Comparison of ENCODE assay signal across 17 mouse cellular contexts in genomic region chr8:106545149-106545548, GRCm38 (mm10). TPM values are rescaled to one million over a fixed set of nuclear protein-coding genes. Genes with fewer than 3 reads are reported as not detected.
A peak's percentile ranks its signal among the peaks of the same experiment; 100 is the strongest.
DNase-seq lines count a peak whose midpoint lies in the region; ATAC-seq and TF ChIP-seq lines count a peak whose summit lies in the region.
"Had no signal": no experiment of that assay in that cellular context is flagged by ENCODE, and none has a peak within 500 bp of the region (broad histone marks: within the 10 kb centered on the region; RNA-seq: fewer than 3 reads in every experiment).

No protein-coding gene starts in this region.

- no peak overlapping the region for H3K4me3 ChIP-seq in gastrocnemius, adult 2 months
- H3K4me3 ChIP-seq in lung, adult 2 months (replicated peaks; ENCODE audit: extremely low read depth, low read depth, low read length), result no peak overlapping the region
- H3K4me3 ChIP-seq in E14TG2a.4 (replicated peaks; ENCODE audit: low read length), result no peak overlapping the region
- no peak overlapping the region for H3K4me3 ChIP-seq in midbrain, embryonic 15.5 days
- H3K4me3 ChIP-seq: kidney, embryonic 15.5 days; liver, embryonic 13.5 days; midbrain, embryonic 12.5 days had no signal

- ATAC-seq in megakaryocyte progenitor cell, adult 5-6 weeks (replicated peaks; ENCODE audit: poor library complexity), result peak; percentile 46; the same call in 1 of the 2 replicates
- no peak for ATAC-seq in midbrain, embryonic 15.5 days (replicated peaks)

- no peak overlapping the region for H3K4me2 ChIP-seq in midbrain, embryonic 15.5 days
- H3K4me2 ChIP-seq: kidney, embryonic 15.5 days; liver, embryonic 13.5 days; midbrain, embryonic 12.5 days had no signal

- H3K9me3 ChIP-seq in E14TG2a.4 (ENCODE audit: low read length), result no peaks in the 10 kb centered on the region
- no peaks in the 10 kb centered on the region for H3K9me3 ChIP-seq in midbrain, embryonic 15.5 days
- H3K9me3 ChIP-seq: kidney, embryonic 15.5 days; liver, embryonic 13.5 days; midbrain, embryonic 12.5 days had no signal

- H3K9ac ChIP-seq in midbrain, embryonic 15.5 days, result no peak overlapping the region
- H3K9ac ChIP-seq: kidney, embryonic 15.5 days; liver, embryonic 13.5 days; midbrain, embryonic 12.5 days had no signal

- H3K4me1 ChIP-seq in lung, adult 2 months (ENCODE audit: control insufficient read depth, insufficient read depth, low read length), result no peaks in the 10 kb centered on the region
- H3K4me1 ChIP-seq in E14TG2a.4 (replicated peaks; ENCODE audit: low read depth, low read length), result peaks cover 14% of the 10 kb centered on the region
- H3K4me1 ChIP-seq in midbrain, embryonic 15.5 days, result no peaks in the 10 kb centered on the region
- H3K4me1 ChIP-seq: kidney, embryonic 15.5 days; liver, embryonic 13.5 days; midbrain, embryonic 12.5 days had no signal

- intact Hi-C loops in gastrocnemius, adult 2 months (cut with DNase I), result no loop called here

- peaks cover 94% of the 10 kb centered on the region for H3K36me3 ChIP-seq in E14TG2a.4 (ENCODE audit: insufficient read depth, low read length)
- H3K36me3 ChIP-seq in midbrain, embryonic 15.5 days (replicated peaks), result no peaks in the 10 kb centered on the region
- H3K36me3 ChIP-seq: liver, embryonic 13.5 days; midbrain, embryonic 12.5 days had no signal

- 65% methylated on average over 2 of the region's 2 CpGs for WGBS in lung, adult 2 months
- 75% methylated on average over 2 of the region's 2 CpGs for WGBS in midbrain, embryonic 15.5 days

- no peak for TF ChIP-seq POLR2A in lung, adult 2 months (IDR thresholded peaks at IDR 0.05; ENCODE audit: borderline replicate concordance, extremely low read depth, low read depth, low read length)

- no peak for DNase-seq in gastrocnemius, adult 2 months
- DNase-seq in gastrocnemius, adult 8-10 months (ENCODE audit: low spot score in 2 of 2), result no peak
- no peak for DNase-seq in lung, adult 2 months
- DNase-seq in lung, postnatal 4 days, result no peak
- DNase-seq in layer of hippocampus, adult 9-10 months (ENCODE audit: low spot score), result no peak
- DNase-seq: adrenal gland, postnatal 36 days; layer of hippocampus, postnatal 36 days; liver, embryonic 13.5 days had no signal

- no peaks in the 10 kb centered on the region for H3K27me3 ChIP-seq in E14TG2a.4 (ENCODE audit: insufficient read depth, low read length)
- H3K27me3 ChIP-seq in midbrain, embryonic 15.5 days (replicated peaks), result no peaks in the 10 kb centered on the region
- H3K27me3 ChIP-seq: kidney, embryonic 15.5 days; liver, embryonic 13.5 days had no signal

- peak; percentile 36 for TF ChIP-seq CTCF in gastrocnemius, adult 2 months (IDR thresholded peaks at IDR 0.05)
- TF ChIP-seq CTCF in lung, adult 2 months (IDR thresholded peaks at IDR 0.05; ENCODE audit: insufficient read depth, low read length), result 0 out of 2 replicates have a peak, but pooled peaks have one; percentile 11
- peak; percentile 55 for TF ChIP-seq CTCF in E14TG2a.4 (conservative IDR thresholded peaks at IDR 0.05; ENCODE audit: low read length)

- H3K27ac ChIP-seq in gastrocnemius, adult 2 months, result no peak overlapping the region
- no peak overlapping the region for H3K27ac ChIP-seq in midbrain, embryonic 15.5 days
- H3K27ac ChIP-seq: kidney, embryonic 15.5 days; liver, embryonic 13.5 days; midbrain, embryonic 12.5 days had no signal

RNA-seq across cellular contexts. Expression of gene Gm10073, which starts 28.1 kb away (rescaled TPM):
- total RNA-seq in gastrocnemius, adult 2 months (2021), result 100 to 1,000 TPM in 1 of 2 experiments, 10 to 100 TPM in 1; 92.2 to 103 TPM
- 100 to 1,000 TPM in 3 of 4 experiments, 10 to 100 TPM in 1; 99.2 to 128 (median 106) TPM for total RNA-seq in gastrocnemius, adult 8-10 months (2022)
- polyA plus RNA-seq in lung, adult 2 months (2012; rRNA removed), result 21.8 and 38.0 TPM in 2 replicates
- total RNA-seq in megakaryocyte progenitor cell, adult 5-6 weeks (2015), result 111 and 130 TPM in 2 replicates
- total RNA-seq in megakaryocyte progenitor cell, adult 5-6 weeks (2017), result 8.4 and 9.5 TPM in 2 replicates
- polyA plus RNA-seq in midbrain, embryonic 15.5 days (2015; fragmentation: Nextera tagmentation; extraction: Ambion mirVana), result 5.7 and 9.6 TPM in 2 replicates

RNA-seq across cellular contexts. Expression of gene Cdh3, which starts 34.5 kb away (rescaled TPM):
- total RNA-seq in gastrocnemius, adult 2 months (2021), result under 1 TPM in 1 of 2 experiments, not detected in 1; 0.06 TPM
- under 1 TPM in 1 of 4 experiments, not detected in 3; 0.05 TPM for total RNA-seq in gastrocnemius, adult 8-10 months (2022)
- 1.3 and 2.0 TPM in 2 replicates for polyA plus RNA-seq in lung, adult 2 months (2012; rRNA removed)
- total RNA-seq in megakaryocyte progenitor cell, adult 5-6 weeks (2015), result not detected in 2 replicates
- total RNA-seq in megakaryocyte progenitor cell, adult 5-6 weeks (2017), result not detected in 2 replicates
- 0.80 and 1.1 TPM in 2 replicates for polyA plus RNA-seq in midbrain, embryonic 15.5 days (2015; fragmentation: Nextera tagmentation; extraction: Ambion mirVana)
- total RNA-seq: hematopoietic stem cell, adult 5-6 weeks had no signal

RNA-seq across cellular contexts. Expression of gene 6030452D12Rik, which starts 44.8 kb away (rescaled TPM):
- total RNA-seq in gastrocnemius, adult 2 months (2021), result not detected
- not detected for total RNA-seq in gastrocnemius, adult 8-10 months (2022)
- polyA plus RNA-seq in lung, adult 2 months (2012; rRNA removed), result not detected in 2 replicates
- not detected in 2 replicates for total RNA-seq in megakaryocyte progenitor cell, adult 5-6 weeks (2015)
- total RNA-seq in megakaryocyte progenitor cell, adult 5-6 weeks (2017), result not detected in 2 replicates
- not detected in 2 replicates for polyA plus RNA-seq in midbrain, embryonic 15.5 days (2015; fragmentation: Nextera tagmentation; extraction: Ambion mirVana)
- total RNA-seq: adrenal gland, postnatal 36 days; heart, adult 8-10 months; hematopoietic stem cell, adult 5-6 weeks; layer of hippocampus, postnatal 36 days had no signal
- polyA plus RNA-seq: C2C12; kidney, embryonic 15.5 days; liver, embryonic 13.5 days; midbrain, embryonic 12.5 days; neural tube, embryonic 11.5 days had no signal

RNA-seq across cellular contexts. Expression of gene Cdh1, which starts 58.0 kb away (rescaled TPM):
- total RNA-seq in gastrocnemius, adult 2 months (2021), result under 1 TPM; 0.17 to 0.51 TPM
- under 1 TPM; 0.11 to 0.38 (median 0.31) TPM for total RNA-seq in gastrocnemius, adult 8-10 months (2022)
- polyA plus RNA-seq in lung, adult 2 months (2012; rRNA removed), result 124 and 140 TPM in 2 replicates
- 0.42 and 1.2 TPM in 2 replicates for total RNA-seq in megakaryocyte progenitor cell, adult 5-6 weeks (2015)
- 0.62 and 1.3 TPM in 2 replicates for total RNA-seq in megakaryocyte progenitor cell, adult 5-6 weeks (2017)
- 6.9 and 8.5 TPM in 2 replicates for polyA plus RNA-seq in midbrain, embryonic 15.5 days (2015; fragmentation: Nextera tagmentation; extraction: Ambion mirVana)
- total RNA-seq: adrenal gland, postnatal 36 days had no signal
